Mouse (Mus musculus) megakaryocyte, embryonic 14.5 days (primary cell): ENCODE measurements around the gene Cryab.

Experiments
- FLI1 ChIP-seq: IDR thresholded peaks from 2 replicates; pipeline ENCODE4 v1.6.1; 2012; ENCODE audit warnings: low read length, inconsistent platforms, mixed read lengths
- GATA1 ChIP-seq: IDR thresholded peaks from 3 replicates; pipeline ENCODE4 v1.6.1; 2012; ENCODE audit warnings: mixed read lengths, low read length, inconsistent platforms, borderline replicate concordance

DNA sequence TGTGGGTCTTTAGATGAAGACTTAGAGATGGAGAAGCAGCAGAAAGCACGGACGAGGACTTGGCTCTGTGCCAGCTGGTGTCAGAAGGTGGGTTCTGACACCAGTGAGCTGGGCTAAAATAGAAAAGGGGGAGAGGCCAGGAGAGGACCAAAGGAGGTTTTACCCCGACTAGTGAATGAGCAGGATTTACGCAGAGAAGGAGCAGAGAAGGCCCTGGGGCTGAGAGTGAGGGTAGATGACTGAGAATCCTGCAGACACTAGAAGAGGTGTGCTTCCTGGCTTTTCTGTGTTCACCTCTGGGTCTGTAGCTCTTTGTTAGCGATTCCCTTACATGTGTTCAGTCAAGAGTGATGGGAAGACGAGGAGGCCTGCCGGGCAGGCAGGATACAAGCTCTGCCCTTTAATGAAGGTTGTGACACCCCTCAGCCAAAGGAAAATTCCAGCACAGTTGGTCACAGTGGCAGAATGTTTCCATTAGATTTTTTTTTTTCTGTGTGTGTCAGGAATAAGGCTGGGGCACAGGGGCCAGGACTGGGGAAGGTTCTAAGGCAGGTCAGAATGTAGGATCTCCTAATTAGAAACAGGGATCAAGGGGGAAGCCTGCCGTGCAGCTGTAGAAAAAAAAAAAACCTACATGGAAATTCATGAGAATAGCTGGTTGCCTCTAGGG is 25.1 kb upstream of the Cryab start:
- no peak for TF ChIP-seq GATA1
- TF ChIP-seq FLI1, result no peak
